Mouse (Mus musculus) spleen, postnatal 36 days (tissue): ENCODE results near the gene Mettl27.

ENCODE experiments used
- DNase-seq, 2 experiments: peaks; one replicate each; pipeline ENCODE4 v3.0.0; 2022; ENCODE audit warnings: low spot score in 2 of 2, mixed read lengths in 1 of 2

The Mettl27 gene

DNA sequence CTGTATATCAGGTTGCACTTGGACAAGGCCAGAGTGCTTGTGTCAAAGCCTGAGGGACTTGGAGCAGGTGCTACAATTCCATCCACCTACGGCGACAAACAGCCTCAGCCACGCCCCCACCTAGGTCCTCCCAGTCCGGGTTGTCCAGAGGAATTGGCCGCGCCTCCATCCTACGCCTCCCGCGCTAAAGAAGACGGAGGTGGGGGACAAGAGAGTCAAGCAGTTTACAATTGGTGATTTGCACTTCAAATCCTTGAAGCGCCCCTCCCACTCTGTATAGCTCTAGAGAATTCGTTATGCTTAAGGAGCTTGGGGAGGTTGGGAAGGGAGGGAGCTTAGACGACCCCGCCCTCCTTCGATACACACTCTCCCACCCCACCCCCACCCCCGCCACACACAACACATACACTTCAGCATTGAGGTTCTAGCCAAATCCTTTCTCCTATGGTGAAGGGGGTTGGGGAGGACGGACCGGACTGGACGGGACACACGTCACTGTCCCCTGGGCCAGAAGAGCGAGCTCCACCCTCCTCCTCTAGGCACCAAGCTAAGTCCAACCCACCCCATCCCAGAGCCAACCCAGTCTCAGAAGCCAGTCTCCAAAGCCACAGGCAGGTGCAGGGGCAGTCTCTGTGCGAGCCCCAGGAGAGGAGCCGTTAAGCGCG, 53.6 kb downstream of the Mettl27 start, which contains the start of gene Cldn3:
TSS of gene Cldn3 (plus strand) at position 582 of the 665 bp plus-strand sequence.
- DNase-seq: no peak

DNA sequence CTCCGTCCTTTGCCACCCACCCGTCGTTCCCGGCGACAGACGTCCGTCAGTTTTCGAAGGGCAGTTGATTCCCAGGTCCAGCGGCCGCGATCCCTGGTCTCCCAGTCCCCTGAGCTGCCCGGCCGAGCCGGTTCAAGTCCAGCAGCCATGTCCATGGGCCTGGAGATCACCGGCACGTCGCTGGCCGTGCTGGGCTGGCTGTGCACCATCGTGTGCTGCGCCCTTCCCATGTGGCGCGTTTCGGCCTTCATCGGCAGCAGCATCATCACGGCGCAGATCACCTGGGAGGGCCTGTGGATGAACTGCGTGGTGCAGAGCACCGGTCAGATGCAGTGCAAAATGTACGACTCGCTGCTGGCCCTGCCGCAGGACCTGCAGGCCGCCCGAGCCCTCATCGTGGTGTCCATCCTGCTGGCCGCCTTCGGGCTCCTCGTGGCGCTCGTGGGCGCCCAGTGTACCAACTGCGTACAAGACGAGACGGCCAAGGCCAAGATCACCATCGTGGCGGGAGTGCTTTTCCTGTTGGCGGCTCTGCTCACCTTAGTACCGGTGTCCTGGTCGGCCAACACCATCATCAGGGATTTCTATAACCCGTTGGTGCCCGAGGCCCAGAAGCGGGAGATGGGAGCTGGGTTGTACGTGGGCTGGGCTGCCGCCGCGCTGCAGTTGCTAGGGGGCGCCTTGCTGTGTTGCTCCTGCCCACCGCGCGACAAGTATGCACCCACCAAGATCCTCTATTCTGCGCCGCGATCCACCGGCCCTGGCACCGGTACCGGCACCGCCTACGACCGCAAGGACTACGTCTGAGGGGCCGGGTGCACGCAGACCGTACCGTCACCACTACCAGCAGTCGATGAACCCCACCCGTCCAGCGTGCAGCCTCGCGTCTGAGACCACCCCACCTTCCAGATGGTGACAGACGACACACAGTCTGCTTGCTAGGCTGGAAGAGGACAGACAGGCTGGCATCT, 54.4 kb downstream of the Mettl27 start:
- no peak for DNase-seq

DNA sequence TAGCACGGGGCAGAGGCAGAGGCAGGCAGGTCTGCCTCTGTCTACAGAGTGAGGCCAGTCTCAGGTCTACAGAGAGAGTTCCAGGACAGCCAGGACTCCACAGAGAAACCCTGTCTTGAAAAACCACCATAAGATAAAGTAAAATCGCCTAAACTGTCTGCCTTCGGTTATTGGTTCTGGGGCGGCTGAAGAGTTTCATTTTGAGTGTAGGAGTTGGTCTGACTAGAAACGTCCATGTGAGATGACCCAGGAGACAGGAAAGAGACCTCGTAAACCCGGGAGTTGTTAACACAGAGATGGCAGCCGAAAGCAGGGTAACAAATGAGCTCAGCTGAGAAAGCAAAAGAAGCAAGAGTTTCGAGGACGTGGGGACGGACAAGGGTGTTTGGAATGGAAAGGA, 57.0 kb downstream of the Mettl27 start:
- no peak for DNase-seq

DNA sequence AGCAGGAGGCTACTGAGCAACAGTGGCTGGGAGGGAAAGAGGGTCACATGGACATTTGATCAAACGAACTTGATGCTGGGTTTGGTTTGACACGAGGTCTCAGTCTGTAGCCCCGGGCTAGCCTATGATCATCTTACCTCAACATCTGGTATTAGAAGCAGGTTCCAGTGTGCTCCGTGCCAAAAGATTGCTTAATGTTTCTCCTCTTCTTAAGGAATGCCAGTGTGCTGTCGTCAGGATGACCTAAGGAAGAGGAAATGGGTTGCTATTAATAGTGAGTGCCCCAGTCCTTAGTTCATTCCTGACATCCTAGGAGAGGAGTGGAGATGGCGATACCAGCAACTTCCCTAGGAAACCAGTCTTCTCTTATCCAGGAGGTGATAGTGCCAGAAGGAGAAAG, 57.6 kb downstream of the Mettl27 start:
- DNase-seq: no peak
